Mouse (Mus musculus): ENCODE results near the gene Thbd. TPM values are rescaled to one million over a fixed set of nuclear protein-coding genes. Genes with fewer than 3 reads are reported as not detected.

Gene Thbd
- 4.9 and 6.0 TPM in 2 replicates for polyA plus RNA-seq (2014; fragmentation: Nextera tagmentation; extraction: Ambion mirVana)

GRCm38 (mm10) chr2:148407870-148408760 is at the start of gene Thbd:
Gene Thbd, minus strand, starts transcription at chr2:148408188.
- 3% methylated on average over 35 of the region's 35 CpGs for WGBS
- peaks cover 37% of the 10 kb centered on the region for H3K27me3 ChIP-seq (ENCODE audit: control insufficient read depth, insufficient read depth, low read length)

GRCm38 (mm10) chr2:148455341-148455740 is 47.4 kb upstream of the Thbd start:
- Histone ChIP-seq H3K4me3 (ENCODE audit: low read depth, low read length) (no peak overlapping the region), H3K9ac (ENCODE audit: low read length) (no peak overlapping the region), H3K27ac (ENCODE audit: low read depth, low read length) (no peak overlapping the region), H3K27me3 (ENCODE audit: control insufficient read depth, insufficient read depth, low read length) (no peaks in the 10 kb centered on the region), H3K36me3 (ENCODE audit: control insufficient read depth, insufficient read depth, low read length) (no peaks in the 10 kb centered on the region), H3K4me2 (ENCODE audit: low read depth, low read length, severe bottlenecking) (no peak overlapping the region), H3K4me1 (replicated peaks; ENCODE audit: control insufficient read depth, insufficient read depth, low read length) (no peaks in the 10 kb centered on the region), H3K9me3 (ENCODE audit: control insufficient read depth, low read length) (no peaks in the 10 kb centered on the region)
- DNase-seq (ENCODE audit: low spot score) = no peak
- ATAC-seq (replicated peaks; ENCODE audit: low FRiP score) = no peak

More at GRCm38 (mm10) chr2:148407870-148408760, at the start of gene Thbd:
- peak; percentile 69 for DNase-seq (ENCODE audit: low spot score)
- Histone ChIP-seq H3K9ac (ENCODE audit: low read length) (peak within 1 kb of the TSS; percentile 12), H3K9me3 (ENCODE audit: control insufficient read depth, low read length) (no peaks in the 10 kb centered on the region), H3K4me3 (ENCODE audit: low read depth, low read length) (peak within 1 kb of the TSS; percentile 29), H3K27ac (ENCODE audit: low read depth, low read length) (no peak within 1 kb of the TSS), H3K4me2 (ENCODE audit: low read depth, low read length, severe bottlenecking) (peak within 1 kb of the TSS; percentile 53), H3K36me3 (ENCODE audit: control insufficient read depth, insufficient read depth, low read length) (no peaks in the 10 kb centered on the region), H3K4me1 (replicated peaks; ENCODE audit: control insufficient read depth, insufficient read depth, low read length) (peaks cover 5% of the 10 kb centered on the region; the same call in 1 of the 2 replicates)
- peak; percentile 42 for ATAC-seq (replicated peaks; ENCODE audit: low FRiP score)

- Histone ChIP-seq H3K9ac (ENCODE audit: low read length) (no peak overlapping the region), H3K9me3 (ENCODE audit: control insufficient read depth, low read length) (no peaks in the 10 kb centered on the region), H3K27me3 (ENCODE audit: control insufficient read depth, insufficient read depth, low read length) (no peaks in the 10 kb centered on the region), H3K4me2 (ENCODE audit: low read depth, low read length, severe bottlenecking) (no peak overlapping the region), H3K36me3 (ENCODE audit: control insufficient read depth, insufficient read depth, low read length) (no peaks in the 10 kb centered on the region), H3K4me3 (ENCODE audit: low read depth, low read length) (no peak overlapping the region), H3K4me1 (replicated peaks; ENCODE audit: control insufficient read depth, insufficient read depth, low read length) (no peaks in the 10 kb centered on the region), H3K27ac (ENCODE audit: low read depth, low read length) (no peak overlapping the region)
- DNase-seq (ENCODE audit: low spot score) (no peak), ATAC-seq (replicated peaks; ENCODE audit: low FRiP score) (no peak)
- 83% methylated on average over 4 of the region's 4 CpGs for WGBS
Measured at GRCm38 (mm10) chr2:148454014-148454542, 46.1 kb upstream of the Thbd start.

- DNase-seq (ENCODE audit: low spot score) = no peak
- no peaks in the 10 kb centered on the region for H3K36me3 ChIP-seq (ENCODE audit: control insufficient read depth, insufficient read depth, low read length)
- no peaks in the 10 kb centered on the region for H3K9me3 ChIP-seq (ENCODE audit: control insufficient read depth, low read length)
- no peaks in the 10 kb centered on the region for H3K4me1 ChIP-seq (replicated peaks; ENCODE audit: control insufficient read depth, insufficient read depth, low read length)
- no peak for ATAC-seq (replicated peaks; ENCODE audit: low FRiP score)
- no peak overlapping the region for H3K4me2 ChIP-seq (ENCODE audit: low read depth, low read length, severe bottlenecking)
- no peak overlapping the region for H3K4me3 ChIP-seq (ENCODE audit: low read depth, low read length)
- no peak overlapping the region for H3K27ac ChIP-seq (ENCODE audit: low read depth, low read length)
- H3K27me3 ChIP-seq (ENCODE audit: control insufficient read depth, insufficient read depth, low read length) = no peaks in the 10 kb centered on the region
- H3K9ac ChIP-seq (ENCODE audit: low read length) = no peak overlapping the region
- 91% methylated on average over 3 of the region's 3 CpGs for WGBS
Measured at GRCm38 (mm10) chr2:148453061-148453460, 45.1 kb upstream of the Thbd start.

GRCm38 (mm10) chr2:148451498-148451897 is 43.5 kb upstream of the Thbd start:
- WGBS = 75% methylated on average over 5 of the region's 5 CpGs

GRCm38 (mm10) chr2:148450616-148451015 is 42.6 kb upstream of the Thbd start:
- H3K9ac ChIP-seq (ENCODE audit: low read length) = no peak overlapping the region
- H3K27ac ChIP-seq (ENCODE audit: low read depth, low read length) = no peak overlapping the region
- no peak for ATAC-seq (replicated peaks; ENCODE audit: low FRiP score)
- 86% methylated on average over 5 of the region's 5 CpGs for WGBS
- H3K4me2 ChIP-seq (ENCODE audit: low read depth, low read length, severe bottlenecking) = no peak overlapping the region
- H3K4me3 ChIP-seq (ENCODE audit: low read depth, low read length) = no peak overlapping the region
- DNase-seq (ENCODE audit: low spot score) = no peak
- H3K27me3 ChIP-seq (ENCODE audit: control insufficient read depth, insufficient read depth, low read length) = no peaks in the 10 kb centered on the region
- H3K36me3 ChIP-seq (ENCODE audit: control insufficient read depth, insufficient read depth, low read length) = no peaks in the 10 kb centered on the region
- no peaks in the 10 kb centered on the region for H3K9me3 ChIP-seq (ENCODE audit: control insufficient read depth, low read length)
- H3K4me1 ChIP-seq (replicated peaks; ENCODE audit: control insufficient read depth, insufficient read depth, low read length) = no peaks in the 10 kb centered on the region

More at GRCm38 (mm10) chr2:148451498-148451897, 43.5 kb upstream of the Thbd start:
- ATAC-seq (replicated peaks; ENCODE audit: low FRiP score) = no peak
- Histone ChIP-seq H3K36me3 (ENCODE audit: control insufficient read depth, insufficient read depth, low read length) (no peaks in the 10 kb centered on the region), H3K4me1 (replicated peaks; ENCODE audit: control insufficient read depth, insufficient read depth, low read length) (no peaks in the 10 kb centered on the region), H3K9me3 (ENCODE audit: control insufficient read depth, low read length) (no peaks in the 10 kb centered on the region), H3K27ac (ENCODE audit: low read depth, low read length) (no peak overlapping the region), H3K4me3 (ENCODE audit: low read depth, low read length) (no peak overlapping the region), H3K27me3 (ENCODE audit: control insufficient read depth, insufficient read depth, low read length) (no peaks in the 10 kb centered on the region), H3K9ac (ENCODE audit: low read length) (no peak overlapping the region), H3K4me2 (ENCODE audit: low read depth, low read length, severe bottlenecking) (no peak overlapping the region)
- DNase-seq (ENCODE audit: low spot score) = no peak

GRCm38 (mm10) chr2:148449659-148450058 is 41.7 kb upstream of the Thbd start:
- no peak overlapping the region for H3K27ac ChIP-seq (ENCODE audit: low read depth, low read length)
- no peaks in the 10 kb centered on the region for H3K4me1 ChIP-seq (replicated peaks; ENCODE audit: control insufficient read depth, insufficient read depth, low read length)
- no peak overlapping the region for H3K9ac ChIP-seq (ENCODE audit: low read length)
- no peaks in the 10 kb centered on the region for H3K27me3 ChIP-seq (ENCODE audit: control insufficient read depth, insufficient read depth, low read length)
- H3K4me3 ChIP-seq (ENCODE audit: low read depth, low read length) = no peak overlapping the region
- DNase-seq (ENCODE audit: low spot score) = no peak
- no peaks in the 10 kb centered on the region for H3K9me3 ChIP-seq (ENCODE audit: control insufficient read depth, low read length)
- ATAC-seq (replicated peaks; ENCODE audit: low FRiP score) = no peak
- WGBS = 97% methylated on average over 1 of the region's 1 CpGs
- H3K4me2 ChIP-seq (ENCODE audit: low read depth, low read length, severe bottlenecking) = no peak overlapping the region
- H3K36me3 ChIP-seq (ENCODE audit: control insufficient read depth, insufficient read depth, low read length) = no peaks in the 10 kb centered on the region

- WGBS = 79% methylated on average over 3 of the region's 3 CpGs
- no peak overlapping the region for H3K4me2 ChIP-seq (ENCODE audit: low read depth, low read length, severe bottlenecking)
- H3K4me1 ChIP-seq (replicated peaks; ENCODE audit: control insufficient read depth, insufficient read depth, low read length) = no peaks in the 10 kb centered on the region
- no peaks in the 10 kb centered on the region for H3K9me3 ChIP-seq (ENCODE audit: control insufficient read depth, low read length)
- ATAC-seq (replicated peaks; ENCODE audit: low FRiP score) = no peak
- H3K4me3 ChIP-seq (ENCODE audit: low read depth, low read length) = no peak overlapping the region
- H3K36me3 ChIP-seq (ENCODE audit: control insufficient read depth, insufficient read depth, low read length) = no peaks in the 10 kb centered on the region
- H3K27me3 ChIP-seq (ENCODE audit: control insufficient read depth, insufficient read depth, low read length) = no peaks in the 10 kb centered on the region
- no peak for DNase-seq (ENCODE audit: low spot score)
- no peak overlapping the region for H3K27ac ChIP-seq (ENCODE audit: low read depth, low read length)
- H3K9ac ChIP-seq (ENCODE audit: low read length) = no peak overlapping the region
Measured at GRCm38 (mm10) chr2:148446446-148446845, 38.5 kb upstream of the Thbd start.

Data from forebrain, embryonic 11.5 days (tissue).